Mouse (Mus musculus) lung, postnatal 0 days (tissue): ENCODE data around the gene Lamtor3. TPM values are rescaled to one million over a fixed set of nuclear protein-coding genes. Genes with fewer than 3 reads are reported as not detected.

Experiments used
- ATAC-seq: fragments of 200-750 bp; cut with Nextera tagmentation; 2 replicates; pipeline ENCODE4 v1.8.0; 2017; ENCODE audit warnings: moderate library complexity
- DNase-seq: peaks from one replicate; pipeline ENCODE4 v3.0.0-alpha.2; 2016; ENCODE audit warnings: low spot score
- H3K27ac ChIP-seq: fragments of 300-500 bp; sonication (generic); 2 replicates; pipeline ENCODE4 v1.5.1; 2014; ENCODE audit warnings: antibody characterized with exemption, mild to moderate bottlenecking, low read length, mixed read lengths
- H3K27me3 ChIP-seq: fragments of 300-500 bp; sonication (generic); replicated peaks from 2 replicates; pipeline ENCODE4 v1.6.1; 2014; ENCODE audit warnings: low read length, mixed read lengths; ENCODE audit not compliant: insufficient read depth
- H3K36me3 ChIP-seq: fragments of 300-500 bp; sonication (generic); 2 replicates; pipeline ENCODE4 v1.6.1; 2014; ENCODE audit warnings: low read length, mixed read lengths; ENCODE audit not compliant: insufficient read depth
- H3K4me1 ChIP-seq: fragments of 300-500 bp; sonication (generic); 2 replicates; pipeline ENCODE4 v1.6.1; 2014; ENCODE audit warnings: antibody characterized with exemption, low read depth, low read length, mixed read lengths; ENCODE audit not compliant: insufficient read depth
- H3K4me2 ChIP-seq: fragments of 300-500 bp; sonication (generic); replicated peaks from 2 replicates; pipeline ENCODE4 v1.6.1; 2014; ENCODE audit warnings: low read depth, mild to moderate bottlenecking, low read length, moderate library complexity, mixed read lengths
- H3K4me3 ChIP-seq: fragments of 300-500 bp; sonication (generic); 2 replicates; pipeline ENCODE4 v1.5.1; 2014; ENCODE audit warnings: low read depth, low read length
- H3K9ac ChIP-seq: fragments of 300-500 bp; sonication (generic); replicated peaks from 2 replicates; pipeline ENCODE4 v1.6.1; 2014; ENCODE audit warnings: low read depth, mild to moderate bottlenecking
- H3K9me3 ChIP-seq: fragments of 300-500 bp; sonication (generic); 2 replicates; pipeline ENCODE4 v1.6.1; 2016; ENCODE audit warnings: low read length, mixed read lengths
- CTCF ChIP-seq: IDR thresholded peaks from 2 replicates; pipeline ENCODE4 v1.5.1; 2016; ENCODE audit warnings: antibody characterized with exemption, mild to moderate bottlenecking
- EP300 ChIP-seq: IDR thresholded peaks from 2 replicates; pipeline ENCODE4 v1.6.1; 2016; ENCODE audit warnings: antibody characterized with exemption, mild to moderate bottlenecking, control low read depth
- WGBS: fragments of 180-500 bp; shearing (Covaris S2); extraction: QIAGEN DNeasy Blood & Tissue Kit; methylation state at CpG from one replicate; pipeline ENCODE4 v1.1.7; 2014; 5-methylcytosine and 5-hydroxymethylcytosine counted together
- polyA plus RNA-seq: library from polyadenylated mRNA; unstranded; fragments of >200 nt; fragmentation: Nextera tagmentation; extraction: Ambion mirVana; gene quantifications from 2 replicates; pipeline ENCODE4 v1.2.1, GENCODE M21; 2015

The Lamtor3 gene
- polyA plus RNA-seq, 1 experiment from 2014 or later = 122 TPM

DNA sequence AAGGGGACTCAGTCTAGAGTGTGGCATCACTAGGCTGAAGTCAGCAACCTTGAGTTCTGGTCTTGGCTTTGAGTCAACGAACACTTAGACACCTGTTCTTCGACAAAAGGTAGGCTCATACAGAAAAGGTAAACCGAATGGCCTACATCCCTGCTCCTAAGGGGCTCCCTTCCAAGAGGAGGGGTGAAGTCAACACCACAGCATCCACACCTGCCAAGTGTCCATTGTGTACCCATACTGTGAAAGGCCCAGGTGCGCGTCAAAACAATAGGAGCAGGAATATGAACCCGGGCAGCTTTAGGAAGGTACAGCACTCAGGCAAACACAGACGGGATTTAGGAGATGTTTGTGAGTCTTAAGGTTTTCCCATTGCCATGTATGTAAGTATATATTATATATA lies 54.7 kb downstream of the Lamtor3 start:
- Histone ChIP-seq H3K4me2 (no peak overlapping the region), H3K36me3 (no peaks in the 10 kb centered on the region), H3K4me3 (no peak overlapping the region), H3K9me3 (no peaks in the 10 kb centered on the region), H3K27ac (0 out of 2 replicates have a peak overlapping the region, but pooled peaks have one; percentile 5), H3K4me1 (no peaks in the 10 kb centered on the region; the same call in 1 of the 2 replicates), H3K27me3 (no peaks in the 10 kb centered on the region), H3K9ac (no peak overlapping the region)
- no peak for TF ChIP-seq CTCF
- no peak for TF ChIP-seq EP300
- no peak for ATAC-seq
- WGBS = 83% methylated on average over 7 of the region's 7 CpGs
- no peak for DNase-seq

DNA sequence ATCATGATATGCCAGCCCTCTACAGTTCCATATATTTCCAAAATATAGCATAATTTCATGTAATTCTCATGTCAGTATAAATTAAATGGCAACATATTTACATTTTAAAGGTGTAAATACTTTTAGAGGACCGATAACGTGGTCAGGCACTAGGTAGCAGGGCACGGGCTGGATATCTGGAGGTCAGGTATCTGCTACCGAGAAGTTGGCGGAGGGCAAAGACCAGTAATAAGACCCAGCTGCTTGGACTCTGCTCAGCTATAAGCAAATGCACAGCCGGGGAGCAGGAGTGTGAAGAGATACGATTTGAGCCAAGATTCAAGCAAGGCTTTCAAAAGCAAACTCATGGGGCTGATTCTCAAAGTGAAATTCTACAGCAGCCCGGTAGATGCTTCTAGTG lies 56.0 kb downstream of the Lamtor3 start:
- H3K4me1 ChIP-seq = no peaks in the 10 kb centered on the region; the same call in 1 of the 2 replicates
- H3K4me3 ChIP-seq = no peak overlapping the region
- no peaks in the 10 kb centered on the region for H3K36me3 ChIP-seq
- no peaks in the 10 kb centered on the region for H3K9me3 ChIP-seq
- DNase-seq = no peak
- WGBS = 66% methylated on average over 8 of the region's 8 CpGs
- H3K27me3 ChIP-seq = no peaks in the 10 kb centered on the region
- TF ChIP-seq EP300 = no peak
- no peak for TF ChIP-seq CTCF
- no peak overlapping the region for H3K9ac ChIP-seq
- H3K4me2 ChIP-seq = no peak overlapping the region
- no peak for ATAC-seq
- H3K27ac ChIP-seq = no peak overlapping the region

DNA sequence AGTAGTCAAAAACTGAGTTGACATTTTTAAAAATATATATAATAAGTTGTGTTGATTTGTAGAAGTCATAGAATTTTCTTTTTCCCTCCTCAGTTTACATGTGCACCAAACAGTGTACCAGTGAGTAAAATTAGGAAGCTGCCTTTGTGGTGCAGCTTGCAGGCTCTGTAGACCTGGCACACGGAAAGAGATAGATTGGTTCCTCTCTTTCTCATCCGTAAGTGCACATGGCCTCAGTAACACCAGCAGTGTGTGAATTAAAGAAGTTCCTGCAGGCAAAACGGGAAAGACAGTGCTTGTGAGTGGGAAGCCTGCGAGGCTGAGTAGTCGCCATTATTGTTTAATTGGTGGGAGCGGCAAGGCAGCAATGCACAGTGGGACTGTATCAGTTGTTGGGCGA lies 57.1 kb downstream of the Lamtor3 start:
- no peaks in the 10 kb centered on the region for H3K9me3 ChIP-seq
- no peak for DNase-seq
- H3K9ac ChIP-seq = no peak overlapping the region
- H3K4me1 ChIP-seq = peaks cover 3% of the 10 kb centered on the region; the same call in 1 of the 2 replicates
- H3K4me3 ChIP-seq = no peak overlapping the region
- H3K36me3 ChIP-seq = no peaks in the 10 kb centered on the region
- no peak overlapping the region for H3K27ac ChIP-seq
- H3K27me3 ChIP-seq = no peaks in the 10 kb centered on the region
- TF ChIP-seq CTCF (no peak), EP300 (no peak)
- WGBS = 84% methylated on average over 7 of the region's 7 CpGs
- no peak overlapping the region for H3K4me2 ChIP-seq
- no peak for ATAC-seq

DNA sequence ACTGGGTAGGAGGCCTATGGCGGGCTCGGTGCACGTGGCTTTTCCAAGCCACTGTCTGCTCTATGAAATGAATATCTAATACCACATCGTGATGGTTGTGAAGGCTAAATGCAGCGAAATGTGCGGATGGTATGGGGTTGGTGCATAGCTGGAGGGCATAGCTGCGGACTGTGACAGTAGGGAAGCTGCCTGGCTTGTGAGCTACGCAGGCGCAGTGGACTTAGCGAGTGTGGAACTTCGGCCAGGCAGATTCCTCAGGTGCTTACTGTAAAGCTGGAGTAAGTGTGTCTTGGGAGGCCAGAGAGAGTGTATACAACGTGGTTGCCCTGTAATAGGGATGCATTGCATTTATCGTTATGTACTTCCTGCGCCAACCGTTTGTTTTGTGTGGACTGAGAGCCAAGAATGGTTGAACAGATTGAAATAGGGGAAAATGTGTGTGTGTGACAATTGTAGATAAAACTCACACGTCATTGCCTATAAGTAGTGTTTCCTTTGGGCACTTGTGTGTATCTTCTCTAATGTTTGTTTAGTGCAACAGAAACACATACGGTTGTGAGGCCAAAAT lies 57.6 kb downstream of the Lamtor3 start:
- no peak overlapping the region for H3K27ac ChIP-seq
- H3K9ac ChIP-seq = no peak overlapping the region
- TF ChIP-seq EP300 = no peak
- no peak for TF ChIP-seq CTCF
- DNase-seq (no peak), ATAC-seq (no peak)
- WGBS = 87% methylated on average over 17 of the region's 17 CpGs
- peaks cover 4% of the 10 kb centered on the region; the same call in 1 of the 2 replicates for H3K4me1 ChIP-seq
- no peaks in the 10 kb centered on the region for H3K36me3 ChIP-seq
- no peak overlapping the region for H3K4me3 ChIP-seq
- no peaks in the 10 kb centered on the region for H3K27me3 ChIP-seq
- no peaks in the 10 kb centered on the region for H3K9me3 ChIP-seq
- H3K4me2 ChIP-seq = no peak overlapping the region

DNA sequence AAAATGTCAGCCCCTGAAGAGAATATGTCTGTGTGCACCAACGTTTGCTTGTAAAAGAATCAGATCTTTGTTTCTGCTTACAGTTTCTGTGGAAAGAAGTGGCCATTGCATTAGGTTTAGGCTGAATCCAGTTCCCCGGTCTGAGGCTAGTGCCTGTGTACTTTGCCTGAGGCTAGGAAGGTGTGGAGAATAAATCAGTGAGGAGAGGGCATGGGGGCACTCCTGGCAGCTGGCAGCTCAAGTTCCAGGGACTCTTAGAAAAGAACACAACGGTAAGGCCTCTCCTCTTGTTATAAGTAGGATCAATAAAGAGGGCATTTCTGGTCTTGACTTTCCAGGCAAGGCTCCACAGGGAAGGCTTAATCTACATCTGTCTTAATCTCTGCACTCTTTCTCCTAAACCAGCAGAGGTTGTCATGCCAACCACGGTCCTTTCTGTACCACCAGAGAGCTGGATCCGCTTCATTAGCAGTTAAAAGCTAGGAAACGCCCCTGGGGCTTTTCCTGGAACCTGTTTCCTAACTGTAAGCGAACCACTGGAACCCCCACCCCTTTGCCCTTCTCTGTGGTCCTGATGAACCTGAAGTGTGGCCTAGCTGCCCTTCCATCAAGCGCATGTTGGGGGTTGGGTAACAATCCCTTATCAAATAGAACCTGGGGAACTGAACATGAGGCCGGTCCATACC lies 58.8 kb downstream of the Lamtor3 start:
- H3K4me3 ChIP-seq = no peak overlapping the region
- H3K36me3 ChIP-seq = no peaks in the 10 kb centered on the region

DNA sequence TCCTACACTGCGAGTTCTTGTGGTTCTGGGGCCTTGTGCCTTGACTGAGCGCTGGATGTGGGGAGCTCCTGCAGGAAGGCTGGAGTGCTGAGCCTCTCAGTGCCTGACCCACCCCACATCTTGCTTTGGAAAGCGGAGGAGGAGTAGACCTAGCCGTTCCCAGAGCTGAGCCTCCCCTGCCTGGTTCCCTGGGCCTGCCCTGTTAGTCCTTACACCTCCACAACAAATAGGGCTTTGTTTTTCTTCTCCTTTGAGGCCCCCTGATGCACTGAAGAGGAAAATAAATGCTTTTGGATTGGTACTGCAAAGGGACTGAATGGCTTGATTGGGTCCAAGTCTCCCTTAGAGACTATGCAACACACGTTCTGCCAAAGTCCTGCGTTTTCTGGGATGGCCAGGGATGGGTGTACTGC lies 59.3 kb downstream of the Lamtor3 start:
- ATAC-seq = no peak
- H3K36me3 ChIP-seq = no peaks in the 10 kb centered on the region
- H3K27me3 ChIP-seq = no peaks in the 10 kb centered on the region
- H3K4me2 ChIP-seq = no peak overlapping the region
- 73% methylated on average over 6 of the region's 6 CpGs for whole genome bisulfite sequencing
- H3K9me3 ChIP-seq = no peaks in the 10 kb centered on the region
- H3K9ac ChIP-seq = no peak overlapping the region
- H3K4me1 ChIP-seq = peaks cover 4% of the 10 kb centered on the region; the same call in 1 of the 2 replicates
- H3K27ac ChIP-seq = no peak overlapping the region
- no peak for DNase-seq
- H3K4me3 ChIP-seq = no peak overlapping the region
- TF ChIP-seq EP300 (no peak), CTCF (no peak)

More for the DNA sequence above, 58.8 kb downstream of the Lamtor3 start:
- WGBS = 68% methylated on average over 9 of the region's 9 CpGs
- Histone ChIP-seq H3K4me2 (no peak overlapping the region), H3K9me3 (no peaks in the 10 kb centered on the region), H3K27ac (no peak overlapping the region), H3K4me1 (peaks cover 4% of the 10 kb centered on the region; the same call in 1 of the 2 replicates), H3K9ac (no peak overlapping the region), H3K27me3 (no peaks in the 10 kb centered on the region)
- DNase-seq = no peak
- TF ChIP-seq EP300 (no peak), CTCF (no peak)
- ATAC-seq = no peak
